Mouse (Mus musculus) liver, embryonic 16.5 days (tissue): ENCODE results near the gene Tcte1. TPM values are rescaled to one million over a fixed set of nuclear protein-coding genes. Genes with fewer than 3 reads are reported as not detected.

Experiments
- ATAC-seq: fragments of 200-750 bp; cut with Nextera tagmentation; 2 replicates; pipeline ENCODE4 v1.8.0; 2017; ENCODE audit warnings: low read depth, mild to moderate bottlenecking, moderate number of reproducible peaks, moderate library complexity
- H3K27ac ChIP-seq: fragments of 300-500 bp; sonication (generic); 2 replicates; pipeline ENCODE4 v1.5.1; 2014; ENCODE audit warnings: mild to moderate bottlenecking, low read length
- H3K27me3 ChIP-seq: fragments of 300-500 bp; sonication (generic); 2 replicates; pipeline ENCODE4 v1.6.1; 2014; ENCODE audit warnings: low read depth, low read length, mixed read lengths; ENCODE audit not compliant: control insufficient read depth, insufficient read depth
- H3K36me3 ChIP-seq: fragments of 300-500 bp; sonication (generic); 2 replicates; pipeline ENCODE4 v1.6.1; 2014; ENCODE audit warnings: mild to moderate bottlenecking; ENCODE audit not compliant: control insufficient read depth, insufficient read depth
- H3K4me1 ChIP-seq: fragments of 300-500 bp; sonication (generic); 2 replicates; pipeline ENCODE4 v1.6.1; 2014; ENCODE audit warnings: low read depth, low read length, mixed read lengths; ENCODE audit not compliant: control insufficient read depth
- H3K4me2 ChIP-seq: fragments of 300-500 bp; sonication (generic); 2 replicates; pipeline ENCODE4 v1.6.1; 2014; ENCODE audit warnings: low read depth, low read length, mixed read lengths
- H3K4me3 ChIP-seq: fragments of 300-500 bp; sonication (generic); 2 replicates; pipeline ENCODE4 v1.5.1; 2014; ENCODE audit warnings: low read depth, mild to moderate bottlenecking, low read length
- H3K9ac ChIP-seq: fragments of 300-500 bp; sonication (generic); 2 replicates; pipeline ENCODE4 v1.6.1; 2014; ENCODE audit warnings: low read depth, low read length
- H3K9me3 ChIP-seq: fragments of 300-500 bp; sonication (generic); replicated peaks from 2 replicates; pipeline ENCODE4 v1.6.1; 2016; ENCODE audit warnings: low read length; ENCODE audit not compliant: control insufficient read depth
- whole genome bisulfite sequencing: fragments of 180-500 bp; shearing (Covaris S2); extraction: QIAGEN DNeasy Blood & Tissue Kit; methylation state at CpG from one replicate; pipeline ENCODE4 v1.1.7; 2014; ENCODE audit not compliant: insufficient replicate concordance; 5-methylcytosine and 5-hydroxymethylcytosine counted together
- polyA plus RNA-seq: library from polyadenylated mRNA; unstranded; fragments of >200 nt; fragmentation: Nextera tagmentation; extraction: Ambion mirVana; gene quantifications from 2 replicates; pipeline ENCODE4 v1.2.1, GENCODE M21; 2015

Tcte1 gene
- polyA plus RNA-seq, 1 experiment from 2014 or later = not detected

DNA sequence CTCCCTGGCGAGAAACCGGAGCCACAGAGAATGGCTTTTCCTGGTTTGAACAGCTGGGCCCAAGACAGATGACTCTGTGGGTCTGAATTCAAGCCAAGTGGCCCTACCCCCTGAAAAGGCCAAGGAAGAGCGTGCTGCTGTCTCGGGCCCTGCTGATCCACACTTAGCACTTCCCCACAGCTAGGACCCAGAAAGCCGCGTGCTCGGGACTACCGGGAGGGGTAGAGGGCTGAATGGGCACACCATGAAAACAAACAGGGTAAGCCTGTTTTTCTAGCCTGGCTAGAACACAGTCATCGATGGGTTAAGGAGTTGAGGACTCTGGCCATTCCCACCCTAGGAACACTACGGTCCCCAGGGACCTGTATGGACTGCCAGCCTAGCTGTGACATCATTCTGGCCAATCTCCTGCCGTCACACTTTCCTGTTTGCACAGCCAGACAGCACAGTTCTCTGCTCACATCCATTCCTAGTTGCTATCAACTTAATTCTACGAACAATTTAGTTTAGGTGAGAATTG lies 57.8 kb downstream of the Tcte1 start:
- ATAC-seq = no peak
- Histone ChIP-seq H3K4me2 (no peak overlapping the region), H3K27me3 (no peaks in the 10 kb centered on the region), H3K4me1 (peaks cover 50% of the 10 kb centered on the region), H3K4me3 (no peak overlapping the region), H3K9me3 (no peaks in the 10 kb centered on the region), H3K27ac (peak overlapping the region; percentile 66), H3K9ac (0 out of 2 replicates have a peak overlapping the region, but pooled peaks have one; percentile 19), H3K36me3 (peaks cover 16% of the 10 kb centered on the region)
- WGBS = 39% methylated on average over 12 of the region's 12 CpGs

DNA sequence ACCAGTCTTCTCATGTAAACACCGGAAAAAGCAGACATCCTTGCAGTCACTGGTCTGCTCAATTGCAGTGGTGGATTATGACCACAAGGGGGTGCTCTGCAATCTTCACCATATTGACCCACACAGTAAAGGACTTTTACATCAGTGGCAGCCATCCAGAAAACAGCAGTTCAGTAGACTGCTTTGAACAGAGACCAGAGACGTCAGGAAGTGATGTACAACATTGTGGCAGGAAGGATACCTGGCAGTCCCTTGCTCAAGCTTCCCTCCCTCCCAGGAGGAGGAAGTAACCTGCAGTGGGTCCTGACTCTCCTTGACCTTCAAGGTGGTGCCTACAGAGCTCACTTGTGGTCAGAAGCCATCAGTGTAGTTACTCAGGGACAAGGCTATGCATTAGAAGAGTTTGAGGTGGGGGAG lies 58.3 kb downstream of the Tcte1 start:
- peak overlapping the region; percentile 13; the same call in 1 of the 2 replicates for H3K9ac ChIP-seq
- WGBS = 3% methylated on average over 2 of the region's 2 CpGs
- no peaks in the 10 kb centered on the region for H3K9me3 ChIP-seq
- H3K4me1 ChIP-seq = peaks cover 50% of the 10 kb centered on the region
- H3K27me3 ChIP-seq = no peaks in the 10 kb centered on the region
- no peak overlapping the region for H3K4me3 ChIP-seq
- ATAC-seq = peak; percentile 17; the same call in 1 of the 2 replicates
- H3K4me2 ChIP-seq = peak overlapping the region; percentile 38
- peak overlapping the region; percentile 90 for H3K27ac ChIP-seq
- H3K36me3 ChIP-seq = peaks cover 21% of the 10 kb centered on the region

- peaks cover 27% of the 10 kb centered on the region for H3K36me3 ChIP-seq
- H3K27me3 ChIP-seq = no peaks in the 10 kb centered on the region
- no peaks in the 10 kb centered on the region for H3K9me3 ChIP-seq
- 0 out of 2 replicates have a peak overlapping the region, but pooled peaks have one; percentile 3 for H3K4me3 ChIP-seq
- H3K4me1 ChIP-seq = peaks cover 50% of the 10 kb centered on the region
- H3K4me2 ChIP-seq = peak overlapping the region; percentile 38
- H3K9ac ChIP-seq = no peak overlapping the region; the same call in 1 of the 2 replicates
- 37% methylated on average over 6 of the region's 6 CpGs for WGBS
- H3K27ac ChIP-seq = peak overlapping the region; percentile 90
- peak; percentile 72 for ATAC-seq
These were observed 59.0 kb downstream of the Tcte1 start for GRCm38 (mm10) chr17:45582188-45582587.

GRCm38 (mm10) chr17:45582715-45583355 lies 59.6 kb downstream of the Tcte1 start:
- 48% methylated on average over 6 of the region's 6 CpGs for WGBS

GRCm38 (mm10) chr17:45584096-45584896 lies 61.1 kb downstream of the Tcte1 start:
- H3K27me3 ChIP-seq = no peaks in the 10 kb centered on the region
- H3K36me3 ChIP-seq = peaks cover 45% of the 10 kb centered on the region

More at GRCm38 (mm10) chr17:45582715-45583355, 59.6 kb downstream of the Tcte1 start:
- Histone ChIP-seq H3K4me3 (0 out of 2 replicates have a peak overlapping the region, but pooled peaks have one; percentile 3), H3K27ac (peak overlapping the region; percentile 90), H3K4me1 (peaks cover 50% of the 10 kb centered on the region), H3K36me3 (peaks cover 32% of the 10 kb centered on the region), H3K9me3 (no peaks in the 10 kb centered on the region), H3K9ac (no peak overlapping the region), H3K27me3 (no peaks in the 10 kb centered on the region), H3K4me2 (peak overlapping the region; percentile 38)
- peak; percentile 28; the same call in 1 of the 2 replicates for ATAC-seq

DNA sequence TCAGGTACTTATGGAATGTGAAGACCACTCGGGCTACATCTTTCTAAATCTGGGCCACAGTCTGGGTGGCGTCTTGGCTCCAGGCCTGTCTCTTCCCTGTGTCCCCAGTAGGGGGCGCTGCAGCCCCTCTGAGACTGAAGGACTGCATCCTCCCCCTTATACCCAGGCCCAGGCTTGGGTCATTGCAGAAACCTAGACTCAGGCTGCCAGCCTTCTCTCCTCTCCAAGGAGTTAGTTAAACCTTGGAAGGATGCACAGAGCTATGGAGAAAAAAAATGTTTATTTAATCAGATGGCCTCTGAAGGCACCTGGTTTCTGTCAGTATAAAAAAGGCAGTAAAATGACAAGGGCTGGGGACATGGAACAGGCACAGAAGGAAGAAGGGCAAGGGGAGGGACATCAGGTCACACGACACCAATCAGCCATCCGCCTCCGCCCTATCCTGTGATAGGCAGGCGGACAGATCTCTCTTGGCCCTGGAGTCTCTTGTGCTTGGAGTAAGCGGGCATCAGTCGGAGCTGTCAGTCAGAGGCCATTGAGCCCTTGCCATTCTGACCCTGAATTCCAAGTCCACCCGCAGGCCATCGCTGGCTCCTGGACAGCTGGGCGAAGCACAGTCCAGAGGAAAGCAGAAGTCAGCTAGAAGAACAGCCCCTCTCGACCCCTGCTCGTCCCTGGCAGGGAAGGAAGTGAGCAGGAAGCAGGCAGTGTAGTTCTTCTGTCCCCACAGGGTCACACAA lies 61.9 kb downstream of the Tcte1 start:
- peak; percentile 35 for ATAC-seq
- Histone ChIP-seq H3K9me3 (no peaks in the 10 kb centered on the region), H3K36me3 (peaks cover 53% of the 10 kb centered on the region), H3K4me3 (peak overlapping the region; percentile 9; the same call in 1 of the 2 replicates), H3K9ac (no peak overlapping the region), H3K4me1 (peaks cover 46% of the 10 kb centered on the region), H3K27ac (peak overlapping the region; percentile 66), H3K27me3 (no peaks in the 10 kb centered on the region), H3K4me2 (no peak overlapping the region)
- 35% methylated on average over 14 of the region's 14 CpGs for WGBS

More at GRCm38 (mm10) chr17:45584096-45584896, 61.1 kb downstream of the Tcte1 start:
- peaks cover 46% of the 10 kb centered on the region for H3K4me1 ChIP-seq
- WGBS = 50% methylated on average over 12 of the region's 12 CpGs
- H3K4me2 ChIP-seq = no peak overlapping the region
- ATAC-seq = no peak
- H3K27ac ChIP-seq = peak overlapping the region; percentile 66
- no peaks in the 10 kb centered on the region for H3K9me3 ChIP-seq
- no peak overlapping the region for H3K9ac ChIP-seq
- peak overlapping the region; percentile 9; the same call in 1 of the 2 replicates for H3K4me3 ChIP-seq

DNA sequence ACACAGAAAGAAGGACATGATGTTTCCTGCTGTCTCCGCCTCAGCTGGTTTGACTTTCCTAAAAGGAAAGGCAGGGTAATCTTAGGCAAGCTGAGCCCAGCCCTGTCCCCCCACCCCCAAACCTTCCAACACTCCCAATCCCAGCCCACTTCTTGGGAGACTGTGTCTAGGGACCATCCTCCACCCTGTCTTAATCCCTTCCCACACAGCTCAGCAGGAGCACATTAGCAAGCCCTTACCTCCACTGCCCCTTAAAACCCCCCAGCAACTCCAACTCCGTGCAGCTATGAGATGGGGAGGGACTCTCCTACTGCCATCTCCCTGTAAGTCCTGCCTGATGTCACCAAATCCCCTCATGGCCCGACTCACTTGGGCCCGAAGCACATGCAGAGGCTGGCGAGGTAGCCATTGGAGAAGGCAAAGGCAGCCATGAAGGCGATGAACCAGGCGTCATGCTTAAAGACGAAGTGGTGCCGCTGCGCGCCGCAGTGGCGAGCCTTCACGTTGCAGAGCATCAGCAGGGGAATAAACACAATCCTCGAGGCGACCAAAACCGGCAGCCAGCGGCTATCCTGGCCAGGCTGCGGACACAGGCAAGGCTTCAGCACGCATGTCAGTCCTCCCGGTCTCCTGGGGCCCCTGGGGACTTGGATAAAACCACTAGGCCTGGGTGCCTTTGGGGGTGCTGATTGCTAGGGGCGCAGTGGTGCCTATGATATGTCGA lies 62.7 kb downstream of the Tcte1 start:
- Histone ChIP-seq H3K4me1 (peaks cover 45% of the 10 kb centered on the region), H3K9ac (no peak overlapping the region), H3K27me3 (no peaks in the 10 kb centered on the region), H3K4me2 (no peak overlapping the region), H3K4me3 (no peak overlapping the region), H3K36me3 (peaks cover 59% of the 10 kb centered on the region), H3K27ac (peak overlapping the region; percentile 66), H3K9me3 (no peaks in the 10 kb centered on the region)
- WGBS = 82% methylated on average over 23 of the region's 23 CpGs
- ATAC-seq = no peak

DNA sequence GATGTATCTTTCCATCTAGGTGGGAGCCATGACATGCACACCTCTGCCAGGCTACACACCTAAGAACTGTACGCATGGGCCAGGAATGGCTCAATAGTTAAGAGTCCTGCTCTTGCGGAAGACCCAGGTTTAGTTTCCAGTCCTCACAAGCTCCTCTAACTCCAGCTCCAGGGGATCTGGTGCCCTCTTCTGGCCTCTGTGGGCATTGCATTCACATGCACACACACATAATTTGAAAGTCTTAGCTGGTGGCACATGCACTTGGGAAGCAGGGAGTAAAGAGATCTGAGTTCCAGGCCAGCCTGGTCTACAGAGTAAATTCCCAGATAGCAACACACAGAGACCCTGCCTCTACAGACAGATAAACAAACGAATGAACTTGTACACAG lies 63.2 kb downstream of the Tcte1 start:
- Histone ChIP-seq H3K4me2 (no peak overlapping the region), H3K27ac (no peak overlapping the region), H3K4me1 (peaks cover 42% of the 10 kb centered on the region), H3K9ac (no peak overlapping the region), H3K4me3 (no peak overlapping the region), H3K36me3 (peaks cover 59% of the 10 kb centered on the region), H3K27me3 (no peaks in the 10 kb centered on the region), H3K9me3 (no peaks in the 10 kb centered on the region)
- ATAC-seq = no peak
- 90% methylated on average over 3 of the region's 3 CpGs for WGBS
